Mouse (Mus musculus) thymus, postnatal 14 days (tissue): ENCODE results near the gene Enthd1.
"Not testable (repeated sequence)": the region's sequence is repeated elsewhere in the genome, so short reads cannot be mapped to it uniquely, and the experiment has no call there.

ENCODE experiments used
- DNase-seq: peaks from one replicate; pipeline ENCODE4 v3.0.0; 2021

The Enthd1 gene

GRCm38 (mm10) chr15:80536051-80536450 is 28.9 kb downstream of the Enthd1 start:
- no peak for DNase-seq

GRCm38 (mm10) chr15:80533274-80533673 is 31.7 kb downstream of the Enthd1 start:
- DNase-seq: no peak

GRCm38 (mm10) chr15:80532281-80533072 is 32.5 kb downstream of the Enthd1 start:
- DNase-seq: no peak

GRCm38 (mm10) chr15:80531026-80531425 is 33.9 kb downstream of the Enthd1 start:
- no peak for DNase-seq

- DNase-seq: peak; percentile 58
These were observed 34.7 kb downstream of the Enthd1 start for GRCm38 (mm10) chr15:80529955-80530869.

- DNase-seq: no peak
These were observed 43.1 kb downstream of the Enthd1 start for GRCm38 (mm10) chr15:80521661-80522388.

- no peak for DNase-seq
These were observed 45.0 kb downstream of the Enthd1 start for GRCm38 (mm10) chr15:80519931-80520330.

GRCm38 (mm10) chr15:80518567-80519223 is 46.3 kb downstream of the Enthd1 start:
- no peak for DNase-seq

- DNase-seq: peak; percentile 50
These were observed 47.0 kb downstream of the Enthd1 start for GRCm38 (mm10) chr15:80517996-80518395.

- no peak for DNase-seq
These were observed 48.4 kb downstream of the Enthd1 start for GRCm38 (mm10) chr15:80516525-80516924.

GRCm38 (mm10) chr15:80505086-80505485 is 59.9 kb downstream of the Enthd1 start:
- no peak for DNase-seq

GRCm38 (mm10) chr15:80503155-80503554 is 61.8 kb downstream of the Enthd1 start:
- DNase-seq: peak; percentile 49

- DNase-seq: no peak
These were observed 62.2 kb downstream of the Enthd1 start for GRCm38 (mm10) chr15:80502741-80503140.

- DNase-seq: no peak
These were observed 63.6 kb downstream of the Enthd1 start for GRCm38 (mm10) chr15:80501106-80502096.

GRCm38 (mm10) chr15:80500426-80500825 is 64.5 kb downstream of the Enthd1 start:
- no peak for DNase-seq

- DNase-seq: not testable (repeated sequence)
These were observed 67.2 kb downstream of the Enthd1 start for GRCm38 (mm10) chr15:80497733-80498132.

- peak; percentile 54 for DNase-seq
These were observed 73.5 kb downstream of the Enthd1 start for GRCm38 (mm10) chr15:80491505-80491904.

GRCm38 (mm10) chr15:80490151-80490550 is 74.8 kb downstream of the Enthd1 start:
- DNase-seq: no peak

- DNase-seq: peak; percentile 23
These were observed 76.3 kb downstream of the Enthd1 start for GRCm38 (mm10) chr15:80488658-80489057.

- no peak for DNase-seq
These were observed 79.4 kb downstream of the Enthd1 start for GRCm38 (mm10) chr15:80485601-80486000.

GRCm38 (mm10) chr15:80483041-80483705 is 81.8 kb downstream of the Enthd1 start:
- DNase-seq: no peak
